Mouse (Mus musculus) spleen, embryonic (tissue): ENCODE data around the gene Morn1.

Experiments used
- CTCF ChIA-PET: fragments of 350-600 bp; sonication (Branson Sonifier 250); formaldehyde crosslinking; loops from one replicate; lab custom pipeline; 2022; lab: Charles Lee

Gene Morn1

GRCm38 (mm10) chr4:155086108-155087024 is at the start of gene Morn1, which contains the start of gene Rer1:
Morn1 (plus strand) TSS chr4:155086577.
Rer1 (minus strand) TSS chr4:155086382.
- CTCF ChIA-PET: interaction anchor here (0.7 kb wide), 1 partner anchor 9 kb away, joined by 4 read pairs; no protein-coding TSS in a partner anchor

- CTCF ChIA-PET: no interaction called here
Observed at GRCm38 (mm10) chr4:155040197-155040596, 46.2 kb upstream of the Morn1 start.

- CTCF ChIA-PET: no interaction called here
Observed at GRCm38 (mm10) chr4:155040696-155041095, 45.7 kb upstream of the Morn1 start.

- CTCF ChIA-PET: no interaction called here
Observed at GRCm38 (mm10) chr4:155042606-155043288, 43.6 kb upstream of the Morn1 start.

- CTCF ChIA-PET: no interaction called here
Observed at GRCm38 (mm10) chr4:155043289-155043625, 43.1 kb upstream of the Morn1 start.

- CTCF ChIA-PET: no interaction called here
Observed at GRCm38 (mm10) chr4:155046636-155047035, 39.7 kb upstream of the Morn1 start.

- CTCF ChIA-PET: no interaction called here
Observed at GRCm38 (mm10) chr4:155050116-155050515, 36.3 kb upstream of the Morn1 start.

- CTCF ChIA-PET: no interaction called here
Observed at GRCm38 (mm10) chr4:155056724-155057123, 29.7 kb upstream of the Morn1 start, which contains the start of gene Plch2. Plch2 (minus strand) TSS chr4:155056784.

GRCm38 (mm10) chr4:155058325-155058724 is 28.1 kb upstream of the Morn1 start:
- CTCF ChIA-PET: interaction anchor here (0.5 kb wide), 1 partner anchor 111 kb away, joined by 6 read pairs; no protein-coding TSS in a partner anchor

GRCm38 (mm10) chr4:155063895-155064294 is 22.5 kb upstream of the Morn1 start:
- CTCF ChIA-PET: interaction anchor here (0.9 kb wide), 1 partner anchor 186 kb away, joined by 4 read pairs; no protein-coding TSS in a partner anchor

GRCm38 (mm10) chr4:155064474-155064873 is 21.9 kb upstream of the Morn1 start:
- CTCF ChIA-PET: interaction anchor here (1.2 kb wide), 1 partner anchor 182 kb away, joined by 3 read pairs; no protein-coding TSS in a partner anchor

- CTCF ChIA-PET: interaction anchor here (0.5 to 1.2 kb wide), 5 partner anchors 154 to 272 kb away, joined by 3 to 4 read pairs (median 3); no protein-coding TSS in a partner anchor
Observed at GRCm38 (mm10) chr4:155065970-155066833, 20.2 kb upstream of the Morn1 start.

GRCm38 (mm10) chr4:155066834-155067522 is 19.4 kb upstream of the Morn1 start, which contains the start of gene Pex10:
Pex10 (plus strand) TSS chr4:155067016.
- CTCF ChIA-PET: interaction anchor here (0.5 to 1.2 kb wide), 3 partner anchors 154 to 272 kb away, joined by 3 to 4 read pairs (median 3); no protein-coding TSS in a partner anchor

- CTCF ChIA-PET: no interaction called here
Observed at GRCm38 (mm10) chr4:155068357-155068972, 17.9 kb upstream of the Morn1 start.

GRCm38 (mm10) chr4:155069191-155069590 is 17.2 kb upstream of the Morn1 start:
- CTCF ChIA-PET: no interaction called here

- CTCF ChIA-PET: no interaction called here
Observed at GRCm38 (mm10) chr4:155070199-155070598, 16.2 kb upstream of the Morn1 start.

GRCm38 (mm10) chr4:155070921-155071320 is 15.5 kb upstream of the Morn1 start:
- CTCF ChIA-PET: no interaction called here

- CTCF ChIA-PET: no interaction called here
Observed at GRCm38 (mm10) chr4:155074418-155074817, 12.0 kb upstream of the Morn1 start.

- CTCF ChIA-PET: no interaction called here
Observed at GRCm38 (mm10) chr4:155075137-155075536, 11.2 kb upstream of the Morn1 start.

- CTCF ChIA-PET: no interaction called here
Observed at GRCm38 (mm10) chr4:155075813-155076212, 10.6 kb upstream of the Morn1 start.
